ENCODE assay signal across 8 mouse cellular contexts in the genomic region with DNA sequence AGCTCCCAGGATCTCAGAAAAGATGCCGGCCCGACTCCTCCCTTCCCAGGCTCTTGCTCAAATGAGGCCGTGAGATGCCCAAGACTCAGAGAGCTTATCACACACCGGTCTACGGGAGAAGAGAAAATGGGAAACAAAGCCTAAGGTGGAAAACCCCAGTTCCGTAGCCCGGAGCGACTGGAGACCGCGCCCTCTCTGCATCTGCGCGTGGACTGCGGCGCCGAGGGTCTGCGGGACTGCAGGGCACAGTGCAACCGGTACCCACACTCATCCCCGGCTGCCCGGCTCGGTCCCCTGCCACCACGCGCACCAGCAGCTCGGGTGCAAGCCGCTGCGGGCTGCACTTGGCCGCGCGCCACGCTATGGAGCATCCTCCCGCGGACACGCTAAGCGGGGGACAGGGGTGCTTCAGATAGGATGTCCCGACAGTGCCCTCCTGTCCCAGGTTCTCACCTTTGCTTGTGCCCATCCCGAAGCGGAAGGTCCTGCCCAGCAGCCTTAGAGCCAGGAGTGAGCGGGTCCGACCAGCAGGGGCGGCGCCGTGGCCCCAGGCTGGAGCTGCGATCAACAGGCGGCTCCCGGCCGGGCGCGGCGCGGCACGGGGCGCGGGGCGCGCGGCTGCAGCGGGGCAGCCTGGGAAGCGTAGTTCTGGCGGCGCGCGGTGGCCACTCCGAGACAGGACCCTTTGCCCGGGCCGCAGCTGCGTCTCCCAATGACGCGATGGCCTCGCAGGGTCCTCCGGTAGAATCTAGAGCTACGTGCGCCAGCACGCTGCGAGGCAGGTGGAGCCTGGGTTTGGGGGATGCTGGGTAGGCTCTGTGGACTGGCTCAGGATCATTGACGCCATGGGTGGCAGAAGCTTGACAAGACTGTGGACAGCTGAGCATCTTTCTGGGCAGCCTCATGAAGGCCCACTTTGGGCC. TPM values are rescaled to one million over a fixed set of nuclear protein-coding genes. Genes with fewer than 3 reads are reported as not detected.
DNase-seq lines count a peak whose midpoint lies in the region; ATAC-seq and TF ChIP-seq lines count a peak whose summit lies in the region.

A gene (minus strand): TSS at position 755 of the 923 bp plus-strand sequence.

- peak; percentile 14; the same call in 1 of the 2 replicates for TF ChIP-seq CTCF in gastrocnemius, adult 2 months (IDR thresholded peaks at IDR 0.05)

- H3K36me3 ChIP-seq in hindbrain, embryonic 16.5 days (ENCODE audit: control insufficient read depth, insufficient read depth, low read length): no peaks in the 10 kb centered on the region
- H3K36me3 ChIP-seq in limb, embryonic 12.5 days: no peaks in the 10 kb centered on the region
- H3K36me3 ChIP-seq in midbrain, embryonic 16.5 days (ENCODE audit: control insufficient read depth, insufficient read depth, low read length): no peaks in the 10 kb centered on the region

- peak within 1 kb of the TSS; percentile 93 for H3K9ac ChIP-seq in hindbrain, embryonic 16.5 days (ENCODE audit: low read depth, low read length)
- peak within 1 kb of the TSS; percentile 81 for H3K9ac ChIP-seq in limb, embryonic 12.5 days (replicated peaks)
- H3K9ac ChIP-seq in midbrain, embryonic 16.5 days (ENCODE audit: low read depth, low read length): peak within 1 kb of the TSS; percentile 92

- no peaks in the 10 kb centered on the region for H3K27me3 ChIP-seq in hindbrain, embryonic 16.5 days (replicated peaks; ENCODE audit: control insufficient read depth, insufficient read depth, low read length)
- peaks cover 3% of the 10 kb centered on the region; the same call in 1 of the 2 replicates for H3K27me3 ChIP-seq in limb, embryonic 12.5 days
- H3K27me3 ChIP-seq in midbrain, embryonic 16.5 days (ENCODE audit: control insufficient read depth, insufficient read depth, low read depth, low read length): no peaks in the 10 kb centered on the region

- peak within 1 kb of the TSS; percentile 78 for H3K27ac ChIP-seq in gastrocnemius, adult 2 months
- H3K27ac ChIP-seq in hindbrain, embryonic 16.5 days (ENCODE audit: low read depth, low read length): peak within 1 kb of the TSS; percentile 87
- peak within 1 kb of the TSS; percentile 41; the same call in 1 of the 2 replicates for H3K27ac ChIP-seq in limb, embryonic 12.5 days
- peak within 1 kb of the TSS; percentile 88 for H3K27ac ChIP-seq in midbrain, embryonic 16.5 days (ENCODE audit: low read length)

- no peaks in the 10 kb centered on the region for H3K9me3 ChIP-seq in hindbrain, embryonic 16.5 days (ENCODE audit: control insufficient read depth, low read length)
- H3K9me3 ChIP-seq in limb, embryonic 12.5 days: no peaks in the 10 kb centered on the region
- H3K9me3 ChIP-seq in midbrain, embryonic 16.5 days (replicated peaks; ENCODE audit: control insufficient read depth, low read length, poor library complexity, severe bottlenecking): no peaks in the 10 kb centered on the region

- peaks cover 12% of the 10 kb centered on the region for H3K4me1 ChIP-seq in hindbrain, embryonic 16.5 days (ENCODE audit: control insufficient read depth, insufficient read depth, low read depth, low read length)
- peaks cover 3% of the 10 kb centered on the region; the same call in 1 of the 2 replicates for H3K4me1 ChIP-seq in limb, embryonic 12.5 days (replicated peaks)
- H3K4me1 ChIP-seq in midbrain, embryonic 16.5 days (ENCODE audit: control insufficient read depth, insufficient read depth, low read length): peaks cover 15% of the 10 kb centered on the region

- WGBS in hindbrain, embryonic 16.5 days: under 1% methylated on average over 73 of the region's 74 CpGs
- under 1% methylated on average over 72 of the region's 74 CpGs for WGBS in limb, embryonic 12.5 days
- under 1% methylated on average over 64 of the region's 74 CpGs for WGBS in midbrain, embryonic 16.5 days

- H3K4me2 ChIP-seq in hindbrain, embryonic 16.5 days (ENCODE audit: low read length): peak within 1 kb of the TSS; percentile 63
- H3K4me2 ChIP-seq in limb, embryonic 12.5 days: peak within 1 kb of the TSS; percentile 84
- H3K4me2 ChIP-seq in midbrain, embryonic 16.5 days (ENCODE audit: low read length): peak within 1 kb of the TSS; percentile 60

- peak; percentile 45 for ATAC-seq in common myeloid progenitor, adult 5-6 weeks (replicated peaks; ENCODE audit: low read depth, poor library complexity, severe bottlenecking)
- ATAC-seq in hindbrain, embryonic 16.5 days: peak; percentile 94
- peak; percentile 91 for ATAC-seq in limb, embryonic 12.5 days (ENCODE audit: insufficient number of reproducible peaks, insufficient read depth, low FRiP score, low TSS enrichment, low read depth)
- ATAC-seq in midbrain, embryonic 16.5 days: peak; percentile 93

- DNase-seq in layer of hippocampus, adult 11-12 months (ENCODE audit: low spot score): peak; percentile 80
- no peak for DNase-seq in layer of hippocampus, adult 9-10 months (ENCODE audit: low spot score)
- DNase-seq in gastrocnemius, adult 2 months: peak; percentile 72
- DNase-seq in testis, postnatal 10 days (ENCODE audit: low spot score): peak; percentile 69

- intact Hi-C loops in gastrocnemius, adult 2 months (cut with DNase I): no loop called here

- H3K4me3 ChIP-seq in gastrocnemius, adult 2 months: peak within 1 kb of the TSS; percentile 78
- H3K4me3 ChIP-seq in hindbrain, embryonic 16.5 days (ENCODE audit: low read length): peak within 1 kb of the TSS; percentile 85
- H3K4me3 ChIP-seq in limb, embryonic 12.5 days (replicated peaks): peak within 1 kb of the TSS; percentile 82
- H3K4me3 ChIP-seq in midbrain, embryonic 16.5 days (ENCODE audit: low read depth, low read length): peak within 1 kb of the TSS; percentile 94

RNA-seq across cellular contexts. Expression of the gene that starts here (rescaled TPM):
- not detected in 2 replicates for total RNA-seq in common myeloid progenitor, adult 5-6 weeks (2017)
- total RNA-seq in gastrocnemius, adult 2 months (2021): 1 to 10 TPM; 5.4 to 5.6 TPM
- polyA plus RNA-seq in hindbrain, embryonic 16.5 days (2015; fragmentation: Nextera tagmentation; extraction: Ambion mirVana): 291 and 339 TPM in 2 replicates
- polyA plus RNA-seq in limb, embryonic 12.5 days (2016; fragmentation: Nextera tagmentation; extraction: Ambion mirVana): 26.7 and 27.3 TPM in 2 replicates
- polyA plus RNA-seq in midbrain, embryonic 16.5 days (2015; fragmentation: Nextera tagmentation; extraction: Ambion mirVana): 348 and 370 TPM in 2 replicates

Comparison
In these comparisons a context has a peak if more than half of its experiments do, and no peak if none do; other contexts are left out.
1. RNA of the gene that starts here (polyA plus RNA-seq): 348 to 370 TPM in midbrain, embryonic 16.5 days and 291 to 339 TPM in hindbrain, embryonic 16.5 days; 26.7 to 27.3 TPM in limb, embryonic 12.5 days; every median in the first group is over 10 times any median in the second.
2. Peak in ATAC-seq in common myeloid progenitor, adult 5-6 weeks; RNA of the gene not detected or under 1 TPM.
3. Peak in every context shown above with its lines, with median percentiles within 50 percentile points of each other: ATAC-seq, H3K27ac ChIP-seq, H3K4me3 ChIP-seq, H3K4me2 ChIP-seq and H3K9ac ChIP-seq.